Mouse (Mus musculus): ENCODE data around the gene Isl2.

DNA sequence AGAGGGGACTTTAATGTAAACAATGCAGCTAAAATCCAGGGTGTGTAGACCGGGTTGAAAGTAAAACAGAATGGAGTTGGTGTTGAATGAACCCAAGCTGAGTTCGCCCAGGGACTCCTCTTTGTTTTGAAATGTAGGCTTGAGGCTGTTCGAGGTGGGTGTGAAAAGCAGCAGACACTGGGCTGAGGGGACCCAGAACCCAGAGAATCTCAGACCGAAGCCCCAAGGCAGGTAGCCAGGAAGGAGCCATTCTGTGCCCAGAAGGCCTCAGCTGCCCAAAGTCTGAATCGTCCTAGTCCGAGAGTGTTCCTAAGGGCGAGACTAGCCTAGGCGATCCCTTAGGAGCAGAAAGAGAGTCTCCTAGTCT is 4.8 kb downstream of the Isl2 start:
- TF ChIP-seq CTCF (conservative IDR thresholded peaks at IDR 0.05; ENCODE audit: insufficient read depth, insufficient read length, low read depth, low read length): no peak
- no peak for TF ChIP-seq POLR2A (IDR thresholded peaks at IDR 0.05; ENCODE audit: low read depth, low read length)
